Mouse (Mus musculus) left cerebral cortex, adult 2 months (tissue): Measurements from ENCODE around the gene Jmjd1c. TPM values are rescaled to one million over a fixed set of nuclear protein-coding genes. Genes with fewer than 3 reads are reported as not detected.

ENCODE experiments used
- DNase-seq, 2 experiments: peaks; one replicate each; pipeline ENCODE4 v3.0.0; 2021 to 2022; ENCODE audit warnings: low spot score in 2 of 2, mixed read lengths in 1 of 2; ENCODE audit errors: extremely low spot score in 1 of 2
- H3K27ac ChIP-seq: fragments of 200-600 bp; 2 replicates; pipeline ENCODE4 v1.8.1; 2022
- H3K4me3 ChIP-seq: fragments of 200-600 bp; 2 replicates; pipeline ENCODE4 v1.8.1; 2022
- CTCF ChIP-seq: fragments of 200-600 bp; IDR thresholded peaks from 2 replicates; pipeline ENCODE4 v1.8.1; 2022; ENCODE audit warnings: antibody characterized with exemption, mild to moderate bottlenecking, moderate library complexity
- intact Hi-C: fragments of 180-260 bp; cut with DNase I; formaldehyde crosslinking; loops from one replicate; pipeline ENCODE4 v1.15.1; 2025
- total RNA-seq, 2 experiments: library from RNA; stranded (reverse); gene quantifications; 2 replicates each; pipeline ENCODE4 v1.2.3; 2021

Jmjd1c gene
- total RNA-seq, 2 experiments from 2014 or later, result 86.3 to 102 TPM

- intact Hi-C loops, result no loop called here
- Histone ChIP-seq H3K4me3 (peak overlapping the region; percentile 91), H3K27ac (peak overlapping the region; percentile 82)
- no peak for DNase-seq
- TF ChIP-seq CTCF, result no peak
Measured at GRCm38 (mm10) chr10:67284311-67284710, 188.4 kb downstream of the Jmjd1c start.

- peak; percentile 12 for TF ChIP-seq CTCF
- DNase-seq, result no peak
- H3K27ac ChIP-seq, result peak overlapping the region; percentile 82
- intact Hi-C loops, result no loop called here
- peak overlapping the region; percentile 91 for H3K4me3 ChIP-seq
Measured at GRCm38 (mm10) chr10:67284761-67285175, 188.8 kb downstream of the Jmjd1c start.

- no peak for TF ChIP-seq CTCF
- peak; percentile 74 to 84 for DNase-seq
- Histone ChIP-seq H3K4me3 (peak within 1 kb of the TSS; percentile 91), H3K27ac (peak within 1 kb of the TSS; percentile 82)
- intact Hi-C loops, result no loop called here
Measured at GRCm38 (mm10) chr10:67285176-67285814, 189.4 kb downstream of the Jmjd1c start, which contains the start of gene Nrbf2. Gene Nrbf2, minus strand, starts transcription at chr10:67285305.

GRCm38 (mm10) chr10:67287877-67288276 lies 192.0 kb downstream of the Jmjd1c start:
- intact Hi-C loops, result no loop called here
- no peak overlapping the region for H3K4me3 ChIP-seq
- TF ChIP-seq CTCF, result no peak
- H3K27ac ChIP-seq, result no peak overlapping the region
- peak; percentile 51 to 65 for DNase-seq

GRCm38 (mm10) chr10:67290622-67291021 lies 194.7 kb downstream of the Jmjd1c start:
- no peak for DNase-seq
- Histone ChIP-seq H3K4me3 (no peak overlapping the region), H3K27ac (no peak overlapping the region)
- TF ChIP-seq CTCF, result no peak
- intact Hi-C loops, result no loop called here

- intact Hi-C loops, result no loop called here
- no peak overlapping the region for H3K27ac ChIP-seq
- DNase-seq, result no peak
- no peak for TF ChIP-seq CTCF
- H3K4me3 ChIP-seq, result no peak overlapping the region
Measured at GRCm38 (mm10) chr10:67291087-67291486, 195.2 kb downstream of the Jmjd1c start.

GRCm38 (mm10) chr10:67295331-67295730 lies 199.4 kb downstream of the Jmjd1c start:
- intact Hi-C loops, result no loop called here
- no peak overlapping the region for H3K27ac ChIP-seq
- no peak for TF ChIP-seq CTCF

GRCm38 (mm10) chr10:67295938-67296466 lies 200.1 kb downstream of the Jmjd1c start:
- Histone ChIP-seq H3K27ac (no peak overlapping the region), H3K4me3 (no peak overlapping the region)
- intact Hi-C loops, result no loop called here
- no peak for DNase-seq
- no peak for TF ChIP-seq CTCF

More at GRCm38 (mm10) chr10:67295331-67295730, 199.4 kb downstream of the Jmjd1c start:
- no peak overlapping the region for H3K4me3 ChIP-seq
- no peak for DNase-seq

- intact Hi-C loops, result no loop called here
- no peak for DNase-seq
- no peak overlapping the region for H3K27ac ChIP-seq
- no peak overlapping the region for H3K4me3 ChIP-seq
- TF ChIP-seq CTCF, result no peak
Measured at GRCm38 (mm10) chr10:67296482-67297152, 200.7 kb downstream of the Jmjd1c start.

GRCm38 (mm10) chr10:67297175-67297855 lies 201.4 kb downstream of the Jmjd1c start:
- Histone ChIP-seq H3K4me3 (no peak overlapping the region), H3K27ac (no peak overlapping the region)
- DNase-seq, result no peak
- intact Hi-C loops, result no loop called here
- TF ChIP-seq CTCF, result no peak

GRCm38 (mm10) chr10:67298856-67299255 lies 202.9 kb downstream of the Jmjd1c start:
- no peak for TF ChIP-seq CTCF
- Histone ChIP-seq H3K4me3 (no peak overlapping the region), H3K27ac (no peak overlapping the region)
- DNase-seq, result no peak
- intact Hi-C loops, result no loop called here

- TF ChIP-seq CTCF, result no peak
- intact Hi-C loops, result no loop called here
- DNase-seq, result no peak
- no peak overlapping the region for H3K4me3 ChIP-seq
- H3K27ac ChIP-seq, result no peak overlapping the region
Measured at GRCm38 (mm10) chr10:67299285-67299684, 203.4 kb downstream of the Jmjd1c start.
